Mouse (Mus musculus): ENCODE data around the gene Kctd11. TPM values are rescaled to one million over a fixed set of nuclear protein-coding genes. Genes with fewer than 3 reads are reported as not detected.

Gene Kctd11
- total RNA-seq, 1 experiment = 5.4 TPM

DNA sequence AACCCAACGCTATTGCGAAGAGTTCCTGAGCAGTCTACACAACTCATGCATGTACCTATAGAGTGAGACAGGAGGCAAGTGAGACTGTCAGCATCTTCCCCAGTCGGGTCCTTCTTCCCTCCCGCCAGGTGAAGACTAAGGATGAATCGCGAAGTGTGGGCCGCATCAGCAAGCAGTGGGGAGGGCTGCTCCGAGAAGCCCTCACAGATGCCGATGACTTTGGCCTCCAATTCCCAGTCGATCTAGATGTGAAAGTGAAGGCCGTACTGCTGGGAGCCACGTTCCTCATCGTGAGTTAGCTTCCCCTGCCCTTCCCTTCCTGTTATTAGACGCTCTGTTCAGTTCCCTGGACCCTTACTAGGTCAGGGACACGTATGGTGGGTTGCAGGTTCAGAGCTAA, 31.3 kb downstream of the Kctd11 start:
- H3K27ac ChIP-seq (ENCODE audit: insufficient read depth, low read depth, low read length, poor library complexity, severe bottlenecking) = no peak overlapping the region
- peaks cover 2 to 10% of the 10 kb centered on the region in 2 experiments; a peak in 2 of 4 replicates for H3K4me1 ChIP-seq (ENCODE audit: control insufficient read depth in 2 of 2, insufficient read depth in 2 of 2, low read length in 2 of 2, poor library complexity in 1 of 2)
- H3K36me3 ChIP-seq (ENCODE audit: control insufficient read depth, insufficient read depth, low read length, poor library complexity, severe bottlenecking) = peaks cover 16% of the 10 kb centered on the region; the same call in 1 of the 2 replicates
- no peak for DNase-seq (ENCODE audit: low read depth, low spot score)
- in situ Hi-C loops (cut with MboI; ENCODE audit: low sequenced_read_pairs in 2 of 2, unreplicated experiment in 2 of 2) = no loop called here
- H3K9me3 ChIP-seq (ENCODE audit: control insufficient read depth, insufficient read depth, low read depth, low read length) = no peaks in the 10 kb centered on the region
- no peak overlapping the region for H3K4me3 ChIP-seq (ENCODE audit: insufficient read depth in 1 of 2, low read depth in 1 of 2, low read length in 2 of 2, poor library complexity in 1 of 2, severe bottlenecking in 1 of 2)
- H3K9ac ChIP-seq (ENCODE audit: insufficient read depth, low read depth, low read length, poor library complexity, severe bottlenecking) = no peak overlapping the region
- no peak for TF ChIP-seq HCFC1 (IDR thresholded peaks at IDR 0.05; ENCODE audit: borderline replicate concordance, insufficient read depth, low read length)
- no peak for TF ChIP-seq CHD2 (IDR thresholded peaks at IDR 0.05; ENCODE audit: low read depth, low read length)
- TF ChIP-seq MAFK (IDR thresholded peaks at IDR 0.05; ENCODE audit: insufficient read depth, low read depth, low read length) = no peak
- TF ChIP-seq ZNF384 (IDR thresholded peaks at IDR 0.05; ENCODE audit: low read depth, low read length) = no peak
- TF ChIP-seq ZC3H11A (IDR thresholded peaks at IDR 0.05; ENCODE audit: borderline replicate concordance, low read depth, low read length) = no peak

DNA sequence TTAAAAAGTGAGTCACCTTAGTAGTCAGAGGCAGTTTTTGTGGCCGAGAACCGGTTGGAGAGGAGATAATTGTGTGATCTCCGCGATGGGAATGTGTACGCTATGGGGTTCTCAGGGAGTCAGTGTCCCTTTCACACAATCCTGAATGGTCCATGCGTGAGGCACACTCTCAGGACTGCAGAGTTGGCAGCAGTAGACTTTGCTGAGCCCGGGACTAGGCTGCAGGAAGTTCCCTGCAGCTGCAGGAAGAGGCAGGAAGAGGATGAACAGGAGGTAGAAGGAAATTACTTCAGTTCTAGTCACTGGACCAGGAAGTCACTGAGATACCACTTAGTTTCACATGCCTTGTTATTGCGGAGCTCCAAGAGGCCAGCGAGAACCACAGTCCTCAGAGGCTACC, 32.1 kb downstream of the Kctd11 start:
- no peak overlapping the region for H3K9ac ChIP-seq (ENCODE audit: insufficient read depth, low read depth, low read length, poor library complexity, severe bottlenecking)

DNA sequence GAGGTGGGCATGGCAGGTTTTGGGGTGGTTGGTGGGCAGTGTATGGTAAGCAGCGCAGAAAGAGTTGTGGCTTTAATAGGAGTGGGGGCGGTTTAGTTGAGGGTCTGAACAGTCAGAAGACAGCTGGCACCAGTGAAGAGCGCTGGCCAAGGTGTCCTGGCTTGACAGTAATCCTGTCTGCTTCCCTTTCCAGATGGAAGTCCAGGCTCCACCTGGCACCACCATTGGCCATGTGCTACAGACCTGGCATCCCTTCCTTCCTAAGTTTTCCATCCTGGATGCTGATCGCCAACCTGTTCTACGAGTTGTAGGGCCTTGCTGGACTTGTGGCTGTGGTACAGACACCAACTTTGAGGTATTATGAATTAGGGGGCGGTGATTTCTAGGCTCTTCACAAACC, 33.2 kb downstream of the Kctd11 start:
- Histone ChIP-seq H3K9ac (ENCODE audit: insufficient read depth, low read depth, low read length, poor library complexity, severe bottlenecking) (no peak overlapping the region), H3K4me1 (ENCODE audit: control insufficient read depth in 2 of 2, insufficient read depth in 2 of 2, low read length in 2 of 2, poor library complexity in 1 of 2) (peaks cover 0 to 6% of the 10 kb centered on the region in 2 experiments; a peak in 2 of 4 replicates), H3K9me3 (ENCODE audit: control insufficient read depth, insufficient read depth, low read depth, low read length) (no peaks in the 10 kb centered on the region), H3K27ac (ENCODE audit: insufficient read depth, low read depth, low read length, poor library complexity, severe bottlenecking) (no peak overlapping the region), H3K36me3 (ENCODE audit: control insufficient read depth, insufficient read depth, low read length, poor library complexity, severe bottlenecking) (peaks cover 13% of the 10 kb centered on the region; the same call in 1 of the 2 replicates), H3K4me3 (ENCODE audit: insufficient read depth in 1 of 2, low read depth in 1 of 2, low read length in 2 of 2, poor library complexity in 1 of 2, severe bottlenecking in 1 of 2) (peak overlapping the region in 1 of 2 experiments; percentile 10; a peak in 1 of 4 replicates)
- DNase-seq (ENCODE audit: low read depth, low spot score) = no peak
- TF ChIP-seq ZNF384 (IDR thresholded peaks at IDR 0.05; ENCODE audit: low read depth, low read length) (no peak), CHD2 (IDR thresholded peaks at IDR 0.05; ENCODE audit: low read depth, low read length) (no peak), HCFC1 (IDR thresholded peaks at IDR 0.05; ENCODE audit: borderline replicate concordance, insufficient read depth, low read length) (no peak), ZC3H11A (IDR thresholded peaks at IDR 0.05; ENCODE audit: borderline replicate concordance, low read depth, low read length) (no peak), MAFK (IDR thresholded peaks at IDR 0.05; ENCODE audit: insufficient read depth, low read depth, low read length) (no peak)
- in situ Hi-C loops (cut with MboI; ENCODE audit: low sequenced_read_pairs in 2 of 2, unreplicated experiment in 2 of 2) = no loop called here

More for the DNA sequence above, 32.1 kb downstream of the Kctd11 start:
- no peak for DNase-seq (ENCODE audit: low read depth, low spot score)
- Histone ChIP-seq H3K36me3 (ENCODE audit: control insufficient read depth, insufficient read depth, low read length, poor library complexity, severe bottlenecking) (peaks cover 13% of the 10 kb centered on the region; the same call in 1 of the 2 replicates), H3K9me3 (ENCODE audit: control insufficient read depth, insufficient read depth, low read depth, low read length) (no peaks in the 10 kb centered on the region), H3K4me1 (ENCODE audit: control insufficient read depth in 2 of 2, insufficient read depth in 2 of 2, low read length in 2 of 2, poor library complexity in 1 of 2) (peaks cover 0 to 6% of the 10 kb centered on the region in 2 experiments; a peak in 2 of 4 replicates), H3K27ac (ENCODE audit: insufficient read depth, low read depth, low read length, poor library complexity, severe bottlenecking) (no peak overlapping the region), H3K4me3 (ENCODE audit: insufficient read depth in 1 of 2, low read depth in 1 of 2, low read length in 2 of 2, poor library complexity in 1 of 2, severe bottlenecking in 1 of 2) (no peak overlapping the region)
- in situ Hi-C loops (cut with MboI; ENCODE audit: low sequenced_read_pairs in 2 of 2, unreplicated experiment in 2 of 2) = no loop called here
- TF ChIP-seq HCFC1 (IDR thresholded peaks at IDR 0.05; ENCODE audit: borderline replicate concordance, insufficient read depth, low read length) = no peak
- TF ChIP-seq ZC3H11A (IDR thresholded peaks at IDR 0.05; ENCODE audit: borderline replicate concordance, low read depth, low read length) = no peak
- no peak for TF ChIP-seq CHD2 (IDR thresholded peaks at IDR 0.05; ENCODE audit: low read depth, low read length)
- no peak for TF ChIP-seq MAFK (IDR thresholded peaks at IDR 0.05; ENCODE audit: insufficient read depth, low read depth, low read length)
- TF ChIP-seq ZNF384 (IDR thresholded peaks at IDR 0.05; ENCODE audit: low read depth, low read length) = no peak

DNA sequence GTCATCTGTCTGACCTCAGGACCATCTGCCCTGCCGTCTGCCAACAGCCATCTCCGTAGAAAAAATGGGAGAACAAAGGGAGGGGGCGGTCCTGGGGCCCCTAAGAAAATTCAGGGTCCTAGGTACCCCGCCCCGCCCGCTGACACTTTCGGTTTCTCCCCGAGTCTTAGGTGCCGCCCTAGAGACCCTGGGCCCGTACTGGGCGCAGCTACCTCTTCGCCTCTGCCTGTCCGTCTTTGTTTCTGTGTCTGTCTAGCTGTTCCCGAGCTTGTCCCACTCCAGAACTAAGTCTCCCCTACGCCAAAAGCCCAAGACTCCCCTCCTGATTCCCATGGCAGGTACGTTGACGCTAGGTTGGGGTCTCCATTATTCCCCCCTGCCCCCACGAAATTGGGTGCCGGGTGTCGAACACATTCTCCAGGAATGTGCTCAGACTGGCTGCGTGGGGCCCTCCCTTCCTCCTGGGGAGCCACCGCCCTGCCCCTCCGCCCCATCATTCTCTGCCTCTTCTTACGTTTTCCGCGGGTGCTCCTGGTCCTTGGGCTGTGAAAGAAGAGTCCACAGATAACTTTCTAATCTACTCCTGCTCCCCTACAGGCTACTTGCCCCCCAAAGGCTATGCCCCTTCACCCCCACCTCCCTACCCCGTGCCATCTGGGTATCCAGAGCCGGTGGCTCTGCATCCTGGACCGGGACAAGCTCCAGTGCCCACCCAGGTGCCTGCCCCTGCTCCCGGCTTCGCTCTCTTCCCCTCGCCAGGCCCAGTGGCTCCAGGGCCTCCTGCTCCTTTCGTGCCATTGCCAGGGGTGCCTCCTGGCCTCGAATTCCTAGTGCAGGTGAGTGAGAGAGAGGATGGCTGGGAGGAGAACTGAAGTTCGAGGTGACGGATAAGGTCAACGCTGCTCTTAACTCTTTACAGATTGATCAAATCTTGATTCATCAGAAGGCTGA, 34.2 kb downstream of the Kctd11 start:
- H3K9ac ChIP-seq (ENCODE audit: insufficient read depth, low read depth, low read length, poor library complexity, severe bottlenecking) = peak overlapping the region; percentile 64
- TF ChIP-seq CHD2 (IDR thresholded peaks at IDR 0.05; ENCODE audit: low read depth, low read length) (no peak), ZNF384 (IDR thresholded peaks at IDR 0.05; ENCODE audit: low read depth, low read length) (0 out of 2 replicates have a peak, but pooled peaks have one; percentile 12)
- in situ Hi-C loops (cut with MboI; ENCODE audit: low sequenced_read_pairs in 2 of 2, unreplicated experiment in 2 of 2) = no loop called here
- H3K36me3 ChIP-seq (ENCODE audit: control insufficient read depth, insufficient read depth, low read length, poor library complexity, severe bottlenecking) = peaks cover 10% of the 10 kb centered on the region; the same call in 1 of the 2 replicates
- H3K9me3 ChIP-seq (ENCODE audit: control insufficient read depth, insufficient read depth, low read depth, low read length) = no peaks in the 10 kb centered on the region
- H3K27ac ChIP-seq (ENCODE audit: insufficient read depth, low read depth, low read length, poor library complexity, severe bottlenecking) = no peak overlapping the region
- peaks cover 0 to 6% of the 10 kb centered on the region in 2 experiments; a peak in 2 of 4 replicates for H3K4me1 ChIP-seq (ENCODE audit: control insufficient read depth in 2 of 2, insufficient read depth in 2 of 2, low read length in 2 of 2, poor library complexity in 1 of 2)
- DNase-seq (ENCODE audit: low read depth, low spot score) = no peak
- H3K4me3 ChIP-seq (ENCODE audit: insufficient read depth in 1 of 2, low read depth in 1 of 2, low read length in 2 of 2, poor library complexity in 1 of 2, severe bottlenecking in 1 of 2) = peak overlapping the region; percentile 74 to 86

Data from ES-E14 (cell line).